20 mouse cellular contexts compared by ENCODE assay signal in the genomic region with DNA sequence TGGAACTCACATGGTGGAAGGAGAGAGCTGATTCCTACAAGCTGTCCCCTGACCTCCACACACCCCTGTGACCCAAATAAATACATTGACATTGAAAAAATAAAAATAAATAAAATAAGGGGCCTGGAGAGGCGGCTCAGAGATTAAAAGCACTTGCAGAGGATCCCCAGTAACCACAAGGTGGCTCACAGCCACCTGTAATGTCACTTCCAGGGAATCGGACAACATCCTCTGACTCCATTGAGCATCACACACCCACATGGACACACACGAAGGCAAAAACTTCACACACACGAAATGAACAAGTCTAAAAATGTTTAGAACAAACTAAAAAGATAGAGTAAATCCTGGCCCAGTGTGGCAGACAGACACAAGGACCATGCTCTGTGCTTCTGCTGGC. TPM values are rescaled to one million over a fixed set of nuclear protein-coding genes. Genes with fewer than 3 reads are reported as not detected.
A peak's percentile ranks its signal among the peaks of the same experiment; 100 is the strongest.
DNase-seq lines count a peak whose midpoint lies in the region; ATAC-seq and TF ChIP-seq lines count a peak whose summit lies in the region.
"Had no signal": no experiment of that assay in that cellular context is flagged by ENCODE, and none has a peak within 500 bp of the region (broad histone marks: within the 10 kb centered on the region; RNA-seq: fewer than 3 reads in every experiment).

No protein-coding gene starts in this region.

- no peak for ATAC-seq in forebrain, embryonic 15.5 days (replicated peaks)
- no peak for ATAC-seq in forebrain, embryonic 14.5 days
- ATAC-seq in intestine, embryonic 16.5 days: no peak
- no peak for ATAC-seq in intestine, embryonic 15.5 days
- no peak for ATAC-seq in liver, embryonic 14.5 days (ENCODE audit: insufficient read depth)
- no peak for ATAC-seq in liver, embryonic 11.5 days (replicated peaks; ENCODE audit: low FRiP score)
- no peak for ATAC-seq in intestine, postnatal 0 days
- ATAC-seq: CD4-positive, CD25-positive, alpha-beta regulatory T cell, adult 4 months; hindbrain, embryonic 16.5 days had no signal

- no peaks in the 10 kb centered on the region for H3K9me3 ChIP-seq in forebrain, embryonic 15.5 days
- no peaks in the 10 kb centered on the region for H3K9me3 ChIP-seq in forebrain, embryonic 14.5 days (replicated peaks; ENCODE audit: control insufficient read depth, low read length)
- no peaks in the 10 kb centered on the region for H3K9me3 ChIP-seq in intestine, embryonic 16.5 days (ENCODE audit: control insufficient read depth, low read length)
- no peaks in the 10 kb centered on the region for H3K9me3 ChIP-seq in intestine, embryonic 15.5 days
- no peaks in the 10 kb centered on the region for H3K9me3 ChIP-seq in liver, embryonic 14.5 days (ENCODE audit: control insufficient read depth, low read length)
- no peaks in the 10 kb centered on the region for H3K9me3 ChIP-seq in liver, embryonic 11.5 days (ENCODE audit: control insufficient read depth, low read length)
- no peaks in the 10 kb centered on the region for H3K9me3 ChIP-seq in intestine, postnatal 0 days (ENCODE audit: control insufficient read depth)
- H3K9me3 ChIP-seq: embryonic facial prominence, embryonic 12.5 days; forebrain, embryonic 13.5 days; heart, embryonic 12.5 days had no signal

- no peak overlapping the region for H3K4me3 ChIP-seq in forebrain, embryonic 15.5 days
- H3K4me3 ChIP-seq in forebrain, embryonic 14.5 days (ENCODE audit: low read depth, low read length): no peak overlapping the region
- no peak overlapping the region for H3K4me3 ChIP-seq in intestine, embryonic 16.5 days (ENCODE audit: low read length)
- H3K4me3 ChIP-seq in intestine, embryonic 15.5 days (replicated peaks): no peak overlapping the region
- no peak overlapping the region for H3K4me3 ChIP-seq in liver, embryonic 14.5 days (ENCODE audit: insufficient read depth in 1 of 2, low read depth in 2 of 2, low read length in 2 of 2)
- no peak overlapping the region for H3K4me3 ChIP-seq in liver, embryonic 11.5 days (ENCODE audit: low read depth, low read length)
- H3K4me3 ChIP-seq in intestine, postnatal 0 days (ENCODE audit: low read depth, low read length): no peak overlapping the region
- H3K4me3 ChIP-seq: embryonic facial prominence, embryonic 12.5 days; forebrain, embryonic 13.5 days; heart, adult 2 months; heart, embryonic 12.5 days had no signal

- WGBS in forebrain, embryonic 15.5 days: 44% methylated on average over 4 of the region's 4 CpGs
- WGBS in forebrain, embryonic 14.5 days: 50% methylated on average over 4 of the region's 4 CpGs
- 53% methylated on average over 4 of the region's 4 CpGs for WGBS in intestine, embryonic 16.5 days
- WGBS in intestine, embryonic 15.5 days: 51% methylated on average over 4 of the region's 4 CpGs
- 39% methylated on average over 4 of the region's 4 CpGs for WGBS in liver, embryonic 14.5 days (ENCODE audit: insufficient replicate concordance)
- 51% methylated on average over 4 of the region's 4 CpGs for WGBS in liver, embryonic 11.5 days
- WGBS in intestine, postnatal 0 days: 37% methylated on average over 4 of the region's 4 CpGs

- TF ChIP-seq EP300 in liver, embryonic 14.5 days (IDR thresholded peaks at IDR 0.05; ENCODE audit: low read depth): no peak

- peak overlapping the region; percentile 7; the same call in 1 of the 2 replicates for H3K27ac ChIP-seq in forebrain, embryonic 15.5 days (replicated peaks)
- H3K27ac ChIP-seq in forebrain, embryonic 14.5 days (ENCODE audit: low read depth, low read length): no peak overlapping the region
- peak overlapping the region; percentile 52; the same call in 1 of the 2 replicates for H3K27ac ChIP-seq in intestine, embryonic 16.5 days (ENCODE audit: low read length)
- H3K27ac ChIP-seq in intestine, embryonic 15.5 days: no peak overlapping the region
- no peak overlapping the region for H3K27ac ChIP-seq in liver, embryonic 14.5 days
- H3K27ac ChIP-seq in liver, embryonic 11.5 days (ENCODE audit: low read depth, low read length): no peak overlapping the region
- no peak overlapping the region for H3K27ac ChIP-seq in intestine, postnatal 0 days (ENCODE audit: low read depth, low read length)
- H3K27ac ChIP-seq: embryonic facial prominence, embryonic 12.5 days; forebrain, embryonic 13.5 days; heart, adult 2 months had no signal

- no peaks in the 10 kb centered on the region for H3K27me3 ChIP-seq in forebrain, embryonic 15.5 days
- no peaks in the 10 kb centered on the region for H3K27me3 ChIP-seq in forebrain, embryonic 14.5 days (replicated peaks; ENCODE audit: control insufficient read depth, insufficient read depth, low read length)
- H3K27me3 ChIP-seq in intestine, embryonic 16.5 days (replicated peaks; ENCODE audit: control insufficient read depth, insufficient read depth, low read length): no peaks in the 10 kb centered on the region
- no peaks in the 10 kb centered on the region for H3K27me3 ChIP-seq in intestine, embryonic 15.5 days (replicated peaks)
- no peaks in the 10 kb centered on the region for H3K27me3 ChIP-seq in liver, embryonic 14.5 days (ENCODE audit: control insufficient read depth, insufficient read depth, low read length)
- H3K27me3 ChIP-seq in liver, embryonic 11.5 days (replicated peaks; ENCODE audit: control insufficient read depth, insufficient read depth, low read length): no peaks in the 10 kb centered on the region
- no peaks in the 10 kb centered on the region for H3K27me3 ChIP-seq in intestine, postnatal 0 days (replicated peaks; ENCODE audit: control insufficient read depth, insufficient read depth, low read length)
- H3K27me3 ChIP-seq: forebrain, embryonic 13.5 days had no signal

- no peaks in the 10 kb centered on the region for H3K36me3 ChIP-seq in forebrain, embryonic 15.5 days
- no peaks in the 10 kb centered on the region for H3K36me3 ChIP-seq in forebrain, embryonic 14.5 days (ENCODE audit: control insufficient read depth, insufficient read depth, low read length)
- no peaks in the 10 kb centered on the region for H3K36me3 ChIP-seq in intestine, embryonic 16.5 days (ENCODE audit: control insufficient read depth, insufficient read depth, low read length)
- no peaks in the 10 kb centered on the region for H3K36me3 ChIP-seq in intestine, embryonic 15.5 days
- no peaks in the 10 kb centered on the region for H3K36me3 ChIP-seq in liver, embryonic 14.5 days (replicated peaks; ENCODE audit: control insufficient read depth, insufficient read depth, low read depth)
- no peaks in the 10 kb centered on the region for H3K36me3 ChIP-seq in liver, embryonic 11.5 days (ENCODE audit: control insufficient read depth, insufficient read depth, low read length)
- no peaks in the 10 kb centered on the region for H3K36me3 ChIP-seq in intestine, postnatal 0 days (ENCODE audit: control insufficient read depth, insufficient read depth)
- H3K36me3 ChIP-seq: embryonic facial prominence, embryonic 12.5 days; heart, embryonic 12.5 days had no signal

- peaks cover 18% of the 10 kb centered on the region for H3K4me1 ChIP-seq in forebrain, embryonic 15.5 days
- peaks cover 3% of the 10 kb centered on the region; the same call in 1 of the 2 replicates for H3K4me1 ChIP-seq in forebrain, embryonic 14.5 days (ENCODE audit: control insufficient read depth, insufficient read depth, low read length)
- peaks cover 32% of the 10 kb centered on the region for H3K4me1 ChIP-seq in intestine, embryonic 16.5 days (ENCODE audit: control insufficient read depth, insufficient read depth, low read length)
- peaks cover 25% of the 10 kb centered on the region for H3K4me1 ChIP-seq in intestine, embryonic 15.5 days (replicated peaks)
- H3K4me1 ChIP-seq in liver, embryonic 14.5 days (replicated peaks; ENCODE audit: control insufficient read depth in 2 of 2, insufficient read depth in 2 of 2, low read length in 1 of 2): peaks cover 0 to 19% of the 10 kb centered on the region in 2 experiments; a peak in 3 of 4 replicates
- H3K4me1 ChIP-seq in liver, embryonic 11.5 days (replicated peaks; ENCODE audit: control insufficient read depth, insufficient read depth, low read length): peaks cover 8% of the 10 kb centered on the region
- peaks cover 19% of the 10 kb centered on the region for H3K4me1 ChIP-seq in intestine, postnatal 0 days (replicated peaks; ENCODE audit: control insufficient read depth, insufficient read depth, low read length)
- H3K4me1 ChIP-seq: embryonic facial prominence, embryonic 12.5 days had no signal

- H3K4me2 ChIP-seq in forebrain, embryonic 15.5 days (replicated peaks): no peak overlapping the region
- no peak overlapping the region for H3K4me2 ChIP-seq in forebrain, embryonic 14.5 days (ENCODE audit: low read length)
- no peak overlapping the region for H3K4me2 ChIP-seq in intestine, embryonic 16.5 days (ENCODE audit: low read depth, low read length)
- no peak overlapping the region for H3K4me2 ChIP-seq in intestine, embryonic 15.5 days (replicated peaks)
- no peak overlapping the region for H3K4me2 ChIP-seq in liver, embryonic 14.5 days (ENCODE audit: low read depth)
- H3K4me2 ChIP-seq in liver, embryonic 11.5 days: no peak overlapping the region
- H3K4me2 ChIP-seq in intestine, postnatal 0 days (replicated peaks; ENCODE audit: low read depth): 0 out of 2 replicates have a peak overlapping the region, but pooled peaks have one; percentile 17
- H3K4me2 ChIP-seq: embryonic facial prominence, embryonic 12.5 days; forebrain, embryonic 13.5 days; heart, embryonic 12.5 days had no signal

- DNase-seq in forebrain, embryonic 14.5 days (ENCODE audit: low spot score): no peak
- DNase-seq in liver, embryonic 14.5 days (ENCODE audit: low read depth in 3 of 3, low spot score in 3 of 3): no peak
- DNase-seq in liver, embryonic 11.5 days (ENCODE audit: low spot score): no peak
- DNase-seq in spleen, postnatal 36 days (ENCODE audit: low spot score in 2 of 2): no peak
- DNase-seq: adrenal gland, postnatal 10 days; B cell, adult 2 months; cerebellum, adult 11-12 months; cerebellum, adult 9-10 months; gastrocnemius, postnatal 10 days; heart, adult 2 months; heart, postnatal 36 days had no signal

- peak; percentile 13; the same call in 1 of the 2 replicates for TF ChIP-seq CTCF in liver, embryonic 14.5 days (IDR thresholded peaks at IDR 0.05; ENCODE audit: low read depth)
- peak; percentile 69 for TF ChIP-seq CTCF in intestine, postnatal 0 days (IDR thresholded peaks at IDR 0.05; ENCODE audit: low read depth)

- no peak overlapping the region for H3K9ac ChIP-seq in forebrain, embryonic 15.5 days (replicated peaks)
- H3K9ac ChIP-seq in forebrain, embryonic 14.5 days (ENCODE audit: low read length): no peak overlapping the region
- no peak overlapping the region for H3K9ac ChIP-seq in intestine, embryonic 16.5 days (ENCODE audit: low read depth, low read length)
- H3K9ac ChIP-seq in intestine, embryonic 15.5 days: no peak overlapping the region
- no peak overlapping the region for H3K9ac ChIP-seq in liver, embryonic 14.5 days (replicated peaks)
- no peak overlapping the region for H3K9ac ChIP-seq in liver, embryonic 11.5 days (ENCODE audit: low read depth, low read length)
- H3K9ac ChIP-seq in intestine, postnatal 0 days (ENCODE audit: low read depth, low read length): no peak overlapping the region
- H3K9ac ChIP-seq: embryonic facial prominence, embryonic 12.5 days; forebrain, embryonic 13.5 days; heart, embryonic 12.5 days had no signal

RNA-seq across cellular contexts. Expression of gene Aldh1b1, which starts 12.1 kb away (rescaled TPM):
- polyA plus RNA-seq in forebrain, embryonic 15.5 days (2015; fragmentation: Nextera tagmentation; extraction: Ambion mirVana): 25.7 and 27.4 TPM in 2 replicates
- 14.0 and 16.4 TPM in 2 replicates for polyA plus RNA-seq in forebrain, embryonic 14.5 days (2014; fragmentation: Nextera tagmentation; extraction: Ambion mirVana)
- polyA plus RNA-seq in intestine, embryonic 16.5 days (2015; fragmentation: Nextera tagmentation; extraction: Ambion mirVana): 638 and 702 TPM in 2 replicates
- 428 and 484 TPM in 2 replicates for polyA plus RNA-seq in intestine, embryonic 15.5 days (2015; fragmentation: Nextera tagmentation; extraction: Ambion mirVana)
- 26.8 and 30.5 TPM in 2 replicates for polyA plus RNA-seq in liver, embryonic 14.5 days (2012; rRNA removed)
- 23.4 and 28.3 TPM in 2 replicates for polyA plus RNA-seq in liver, embryonic 14.5 days (2014; fragmentation: Nextera tagmentation; extraction: Ambion mirVana)
- 10.5 and 13.0 TPM in 2 replicates for polyA plus RNA-seq in liver, embryonic 11.5 days (2014; fragmentation: Nextera tagmentation; extraction: Ambion mirVana)
- 350 and 391 TPM in 2 replicates for polyA plus RNA-seq in intestine, postnatal 0 days (2015; fragmentation: Nextera tagmentation; extraction: Ambion mirVana)

RNA-seq across cellular contexts. Expression of gene Igfbpl1, which starts 40.0 kb away (rescaled TPM):
- 114 and 126 TPM in 2 replicates for polyA plus RNA-seq in forebrain, embryonic 15.5 days (2015; fragmentation: Nextera tagmentation; extraction: Ambion mirVana)
- 202 and 210 TPM in 2 replicates for polyA plus RNA-seq in forebrain, embryonic 14.5 days (2014; fragmentation: Nextera tagmentation; extraction: Ambion mirVana)
- polyA plus RNA-seq in intestine, embryonic 16.5 days (2015; fragmentation: Nextera tagmentation; extraction: Ambion mirVana): 0.24 and 0.34 TPM in 2 replicates
- polyA plus RNA-seq in intestine, embryonic 15.5 days (2015; fragmentation: Nextera tagmentation; extraction: Ambion mirVana): 0.42 and 0.53 TPM in 2 replicates
- polyA plus RNA-seq in liver, embryonic 14.5 days (2012; rRNA removed): 0.03 and 0.69 TPM in 2 replicates
- not detected in 2 replicates for polyA plus RNA-seq in liver, embryonic 14.5 days (2014; fragmentation: Nextera tagmentation; extraction: Ambion mirVana)
- 0.26 and 0.40 TPM in 2 replicates for polyA plus RNA-seq in liver, embryonic 11.5 days (2014; fragmentation: Nextera tagmentation; extraction: Ambion mirVana)
- polyA plus RNA-seq in intestine, postnatal 0 days (2015; fragmentation: Nextera tagmentation; extraction: Ambion mirVana): 0.16 and 0.18 TPM in 2 replicates
- polyA plus RNA-seq: CD4-positive, CD25-positive, alpha-beta regulatory T cell, adult 4 months had no signal

Comparison
In these comparisons a context has a peak if more than half of its experiments do, and no peak if none do; other contexts are left out.
1. H3K27ac ChIP-seq: peak in forebrain, embryonic 15.5 days (single experiment) and intestine, embryonic 16.5 days (single experiment); none in forebrain, embryonic 14.5 days (single experiment), intestine, embryonic 15.5 days (single experiment), liver, embryonic 14.5 days (single experiment), liver, embryonic 11.5 days (single experiment) and intestine, postnatal 0 days (single experiment).
2. RNA of gene Aldh1b1, which starts 12.1 kb away (polyA plus RNA-seq): 638 to 702 TPM in intestine, embryonic 16.5 days, 428 to 484 TPM in intestine, embryonic 15.5 days and 350 to 391 TPM in intestine, postnatal 0 days; 23.4 to 30.5 TPM in liver, embryonic 14.5 days, 25.7 to 27.4 TPM in forebrain, embryonic 15.5 days, 14.0 to 16.4 TPM in forebrain, embryonic 14.5 days and 10.5 to 13.0 TPM in liver, embryonic 11.5 days; every median in the first group is over 10 times any median in the second.
3. RNA of gene Igfbpl1, which starts 40.0 kb away (polyA plus RNA-seq): 202 to 210 TPM in forebrain, embryonic 14.5 days and 114 to 126 TPM in forebrain, embryonic 15.5 days; 0.42 to 0.53 TPM in intestine, embryonic 15.5 days, 0.26 to 0.40 TPM in liver, embryonic 11.5 days, 0.24 to 0.34 TPM in intestine, embryonic 16.5 days, 0.16 to 0.18 TPM in intestine, postnatal 0 days and 0.03 to 0.69 TPM in liver, embryonic 14.5 days; every median in the first group is over 10 times any median in the second.